Mouse (Mus musculus) cerebellum, adult 9-11 months (tissue): ENCODE measurements around the gene Cul7.

Source experiments
- DNase-seq: peaks from one replicate; pipeline ENCODE4 v3.0.0; 2022

Cul7 gene

DNA sequence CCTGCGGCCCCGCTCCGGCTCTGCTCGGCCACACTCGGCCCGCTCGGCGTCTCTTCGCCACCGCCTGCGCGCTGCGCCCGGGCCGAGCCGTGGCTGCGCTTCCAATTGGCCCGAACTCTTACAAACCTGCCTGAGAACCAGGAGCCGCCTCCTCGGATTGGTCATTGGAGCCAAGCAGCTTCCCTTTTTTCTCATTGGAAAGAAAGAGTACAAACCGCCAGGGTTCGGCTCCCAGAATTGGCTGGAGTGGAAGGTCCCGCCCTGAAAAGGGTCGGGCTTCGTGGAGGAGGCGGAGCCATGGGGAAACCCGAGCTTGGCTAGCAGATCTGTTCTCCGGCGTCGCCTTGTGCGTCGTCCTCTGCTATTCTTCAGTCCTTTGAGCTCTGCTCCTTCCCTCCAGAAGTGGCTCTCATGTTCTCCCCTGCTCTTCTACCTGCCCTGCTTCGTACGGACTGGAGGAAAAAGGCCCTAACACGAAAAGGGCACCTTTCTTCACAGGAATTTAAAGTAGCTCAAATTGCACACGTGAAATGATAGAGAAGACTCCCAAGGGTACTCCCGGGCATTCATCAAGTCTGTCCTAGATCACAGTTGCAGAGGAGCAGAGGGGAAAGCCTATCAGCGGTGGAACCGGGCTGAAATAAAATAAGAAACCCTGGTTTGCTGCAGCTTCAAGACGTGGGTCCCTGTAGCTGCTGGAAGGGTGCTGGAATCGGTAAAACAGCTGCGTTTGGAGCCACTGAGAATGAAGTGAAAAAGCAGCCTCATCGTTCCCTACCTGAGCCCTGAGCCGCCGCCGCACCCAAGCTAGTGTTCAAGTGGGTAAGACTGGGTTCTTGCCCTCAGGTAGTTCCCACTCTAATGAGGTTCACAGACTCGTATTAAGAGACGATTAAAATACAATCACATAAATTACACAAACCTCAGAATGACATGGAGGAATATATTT, 55.0 kb downstream of the Cul7 start, which contains the start of gene Ppp2r5d:
Ppp2r5d (minus strand) TSS at position 225 of the 949 bp plus-strand sequence.
- DNase-seq = peak; percentile 98

DNA sequence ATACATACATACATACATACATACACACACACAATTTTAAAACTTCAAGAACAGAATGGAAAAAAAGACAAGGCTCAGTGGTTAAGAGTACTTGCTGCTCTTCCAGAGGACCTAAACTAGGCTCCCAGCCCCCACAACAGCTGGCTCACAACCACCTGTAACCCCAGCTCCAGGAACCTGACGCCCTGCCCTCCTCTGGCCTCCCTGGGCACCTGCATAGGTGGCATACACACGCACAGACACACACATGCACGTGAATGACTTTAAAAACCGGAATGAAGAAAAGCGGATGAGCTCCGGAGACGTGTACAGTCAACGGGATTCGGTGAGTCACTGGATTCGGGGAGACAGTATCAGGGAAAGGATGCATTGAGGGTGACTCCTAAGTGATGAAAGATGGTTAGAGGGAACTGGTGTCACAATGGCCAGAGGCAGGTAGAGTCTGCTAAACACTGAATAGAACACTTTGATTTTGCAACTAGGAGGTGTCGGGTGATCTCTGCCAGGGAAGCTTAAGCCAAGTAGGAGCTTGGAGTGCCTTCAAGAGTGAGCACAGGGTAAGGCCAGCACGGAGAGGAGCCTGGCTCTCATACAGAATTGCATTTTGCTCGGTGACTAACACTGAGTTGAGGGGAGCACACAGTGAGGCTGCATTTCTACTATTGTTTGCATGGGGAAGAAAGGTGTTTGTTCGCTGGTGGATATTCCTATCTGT, 56.4 kb downstream of the Cul7 start:
- peak; percentile 63 for DNase-seq

DNA sequence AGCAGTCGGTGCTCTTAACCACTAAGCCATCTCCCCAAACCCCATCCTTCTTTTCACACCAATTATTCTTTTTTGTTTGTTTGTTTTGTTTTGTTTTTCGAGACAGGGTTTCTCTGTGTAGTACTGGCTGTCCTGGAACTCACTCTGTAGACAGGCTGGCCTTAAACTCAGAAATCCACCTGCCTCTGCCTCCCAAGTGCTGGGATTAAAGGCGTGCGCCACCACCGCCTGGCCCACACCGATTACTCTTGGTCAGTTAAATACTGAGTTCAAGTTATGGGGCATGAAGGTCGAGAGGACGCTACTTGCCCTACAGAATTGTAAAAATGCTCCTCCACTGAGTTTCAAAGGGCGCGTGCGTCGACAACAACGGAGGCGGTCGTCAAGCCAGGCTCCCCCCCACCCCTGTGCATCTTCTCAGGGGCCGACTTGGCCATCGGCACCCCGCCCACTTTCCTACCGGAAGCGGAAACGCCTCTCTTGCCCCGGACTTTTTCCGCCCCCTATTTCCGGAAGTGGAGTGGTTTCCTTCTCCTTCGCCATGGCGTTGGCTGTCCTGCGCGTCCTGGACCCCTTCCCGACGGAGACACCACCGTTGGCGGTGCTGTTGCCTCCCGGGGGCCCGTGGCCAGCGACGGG, 60.9 kb downstream of the Cul7 start, which contains the start of gene Pex6:
Pex6 (plus strand) TSS at position 505 of the 639 bp plus-strand sequence.
- peak; percentile 93 for DNase-seq

DNA sequence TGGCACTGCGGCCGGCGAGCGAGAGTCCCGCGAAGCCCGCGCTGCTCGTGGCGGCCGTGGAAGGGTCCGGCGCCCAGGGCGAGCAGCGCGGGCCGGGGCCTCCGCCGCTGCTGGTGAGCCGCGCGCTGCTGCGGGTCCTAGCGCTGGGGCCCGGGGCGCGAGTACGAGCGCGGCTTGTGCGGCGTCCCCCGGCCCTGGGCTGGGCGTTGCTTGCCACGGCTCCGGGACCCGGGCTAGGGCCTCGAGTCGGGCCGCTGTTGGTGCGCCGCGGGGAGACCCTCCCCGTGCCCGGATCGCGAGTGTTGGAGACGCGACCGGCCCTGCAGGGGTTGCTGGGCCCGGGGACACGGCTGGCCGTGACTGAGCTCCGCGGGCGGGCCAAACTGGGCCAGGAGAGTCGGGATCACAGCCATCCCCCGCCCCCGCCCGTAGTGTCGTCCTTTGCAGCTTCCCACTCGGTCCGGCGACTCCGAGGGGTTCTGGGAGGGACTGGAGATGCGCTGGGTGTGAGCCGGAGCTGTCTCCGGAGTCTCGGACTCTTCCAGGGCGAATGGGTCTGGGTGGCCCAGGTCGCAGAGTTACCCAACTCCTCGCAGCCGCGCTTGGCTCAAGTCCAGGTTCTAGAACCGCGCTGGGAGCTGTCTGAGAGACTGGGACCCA, 61.6 kb downstream of the Cul7 start:
- peak; percentile 70 for DNase-seq

DNA sequence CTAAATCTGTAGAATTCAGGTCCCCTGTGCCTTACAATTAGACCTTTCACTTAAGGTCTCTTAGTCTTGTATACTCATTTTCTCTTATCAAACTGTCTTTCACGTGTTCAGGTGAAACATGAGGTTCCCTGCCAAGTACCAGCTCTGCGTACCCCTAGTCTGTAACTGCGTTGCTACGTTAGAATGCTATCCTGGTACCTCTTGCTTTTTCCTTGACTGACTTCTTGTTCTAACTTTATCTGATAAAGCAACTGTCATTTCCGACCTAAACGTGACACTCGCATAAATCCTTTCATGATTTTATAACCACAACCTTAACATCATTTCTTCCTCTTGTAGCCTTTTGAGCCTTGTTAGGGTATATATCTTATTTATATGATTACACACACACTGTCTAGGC, 62.3 kb downstream of the Cul7 start:
- DNase-seq = no peak

DNA sequence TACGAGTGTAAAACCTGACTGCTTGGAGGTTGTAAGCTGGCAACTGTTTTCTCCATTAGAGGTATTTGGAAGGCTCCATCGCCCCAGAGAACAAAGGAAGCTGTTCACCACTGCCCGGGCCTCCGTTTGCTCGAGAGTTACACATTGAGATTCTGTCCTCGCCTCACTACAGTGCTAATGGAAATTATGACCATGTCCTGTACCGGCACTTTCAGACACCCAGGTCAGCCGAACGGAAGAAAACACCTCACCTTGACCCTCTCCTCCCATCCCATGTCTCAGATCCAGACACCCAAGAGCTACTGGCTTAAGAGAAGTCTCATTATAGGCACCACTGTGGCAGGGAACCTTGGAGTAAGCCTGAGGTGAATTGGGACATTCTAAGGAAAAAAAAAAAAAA, 63.7 kb downstream of the Cul7 start:
- no peak for DNase-seq
